Mouse (Mus musculus): Measurements from ENCODE around the gene Alk. TPM values are rescaled to one million over a fixed set of nuclear protein-coding genes. Genes with fewer than 3 reads are reported as not detected.

Gene Alk
- polyA plus RNA-seq, 2 experiments: 0.02 to 0.03 TPM

- H3K4me1 ChIP-seq (replicated peaks; ENCODE audit: control insufficient read depth in 2 of 2, insufficient read depth in 2 of 2, low read length in 1 of 2): no peaks in the 10 kb centered on the region
- H3K4me2 ChIP-seq (ENCODE audit: low read depth): no peak overlapping the region
- ATAC-seq (ENCODE audit: insufficient read depth) (no peak), DNase-seq (ENCODE audit: low read depth in 3 of 3, low spot score in 3 of 3) (no peak)
- H3K9me3 ChIP-seq (ENCODE audit: control insufficient read depth, low read length): no peaks in the 10 kb centered on the region
- TF ChIP-seq EP300 (IDR thresholded peaks at IDR 0.05; ENCODE audit: low read depth): no peak
- no peak for TF ChIP-seq CTCF (IDR thresholded peaks at IDR 0.05; ENCODE audit: low read depth)
- H3K36me3 ChIP-seq (replicated peaks; ENCODE audit: control insufficient read depth, insufficient read depth, low read depth): no peaks in the 10 kb centered on the region
- H3K27ac ChIP-seq: no peak overlapping the region
- H3K9ac ChIP-seq (replicated peaks): no peak overlapping the region
- no peak overlapping the region for H3K4me3 ChIP-seq (ENCODE audit: insufficient read depth in 1 of 2, low read depth in 2 of 2, low read length in 2 of 2)
- WGBS (ENCODE audit: insufficient replicate concordance): 50% methylated on average over 3 of the region's 3 CpGs
- H3K27me3 ChIP-seq (ENCODE audit: control insufficient read depth, insufficient read depth, low read length): no peaks in the 10 kb centered on the region
Measured at GRCm38 (mm10) chr17:72524839-72525238, 79.6 kb downstream of the Alk start.

GRCm38 (mm10) chr17:72523006-72523405 is 81.4 kb downstream of the Alk start:
- WGBS (ENCODE audit: insufficient replicate concordance): 41% methylated on average over 7 of the region's 7 CpGs

DNA sequence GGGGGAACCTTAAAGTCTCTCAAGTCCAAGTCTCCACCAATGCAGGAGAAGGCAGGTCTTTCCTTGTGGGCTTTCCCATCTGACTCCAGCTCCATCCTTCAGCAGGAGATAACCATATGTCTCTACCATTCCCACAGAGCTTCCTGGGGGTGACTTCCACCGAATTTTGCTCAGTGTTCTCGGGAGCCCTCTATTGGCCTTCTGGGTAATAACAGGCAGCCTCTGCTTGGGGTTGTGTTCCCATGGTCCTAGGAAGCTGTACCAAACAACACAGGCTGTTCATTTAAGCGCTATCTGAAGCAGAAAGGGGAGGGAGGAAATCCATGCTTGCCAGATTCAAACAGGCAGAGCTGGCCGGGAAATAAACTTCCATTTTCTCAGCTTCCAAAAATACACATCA is 82.0 kb downstream of the Alk start:
- ATAC-seq (ENCODE audit: insufficient read depth) (no peak), DNase-seq (ENCODE audit: low read depth in 3 of 3, low spot score in 3 of 3) (no peak)
- Histone ChIP-seq H3K36me3 (replicated peaks; ENCODE audit: control insufficient read depth, insufficient read depth, low read depth) (no peaks in the 10 kb centered on the region), H3K9ac (replicated peaks) (no peak overlapping the region), H3K4me1 (replicated peaks; ENCODE audit: control insufficient read depth in 2 of 2, insufficient read depth in 2 of 2, low read length in 1 of 2) (no peaks in the 10 kb centered on the region), H3K27me3 (ENCODE audit: control insufficient read depth, insufficient read depth, low read length) (no peaks in the 10 kb centered on the region), H3K4me2 (ENCODE audit: low read depth) (no peak overlapping the region), H3K9me3 (ENCODE audit: control insufficient read depth, low read length) (no peaks in the 10 kb centered on the region), H3K27ac (no peak overlapping the region), H3K4me3 (ENCODE audit: insufficient read depth in 1 of 2, low read depth in 2 of 2, low read length in 2 of 2) (no peak overlapping the region)
- TF ChIP-seq CTCF (IDR thresholded peaks at IDR 0.05; ENCODE audit: low read depth): peak; percentile 51
- TF ChIP-seq EP300 (IDR thresholded peaks at IDR 0.05; ENCODE audit: low read depth): no peak
- WGBS (ENCODE audit: insufficient replicate concordance): 28% methylated on average over 4 of the region's 4 CpGs

More at GRCm38 (mm10) chr17:72523006-72523405, 81.4 kb downstream of the Alk start:
- H3K27ac ChIP-seq: no peak overlapping the region
- TF ChIP-seq CTCF (IDR thresholded peaks at IDR 0.05; ENCODE audit: low read depth): no peak
- TF ChIP-seq EP300 (IDR thresholded peaks at IDR 0.05; ENCODE audit: low read depth): no peak
- no peaks in the 10 kb centered on the region for H3K9me3 ChIP-seq (ENCODE audit: control insufficient read depth, low read length)
- H3K9ac ChIP-seq (replicated peaks): no peak overlapping the region
- H3K27me3 ChIP-seq (ENCODE audit: control insufficient read depth, insufficient read depth, low read length): no peaks in the 10 kb centered on the region
- no peaks in the 10 kb centered on the region for H3K36me3 ChIP-seq (replicated peaks; ENCODE audit: control insufficient read depth, insufficient read depth, low read depth)
- DNase-seq (ENCODE audit: low read depth in 3 of 3, low spot score in 3 of 3) (no peak), ATAC-seq (ENCODE audit: insufficient read depth) (no peak)
- no peaks in the 10 kb centered on the region for H3K4me1 ChIP-seq (replicated peaks; ENCODE audit: control insufficient read depth in 2 of 2, insufficient read depth in 2 of 2, low read length in 1 of 2)
- H3K4me2 ChIP-seq (ENCODE audit: low read depth): no peak overlapping the region
- H3K4me3 ChIP-seq (ENCODE audit: insufficient read depth in 1 of 2, low read depth in 2 of 2, low read length in 2 of 2): no peak overlapping the region

DNA sequence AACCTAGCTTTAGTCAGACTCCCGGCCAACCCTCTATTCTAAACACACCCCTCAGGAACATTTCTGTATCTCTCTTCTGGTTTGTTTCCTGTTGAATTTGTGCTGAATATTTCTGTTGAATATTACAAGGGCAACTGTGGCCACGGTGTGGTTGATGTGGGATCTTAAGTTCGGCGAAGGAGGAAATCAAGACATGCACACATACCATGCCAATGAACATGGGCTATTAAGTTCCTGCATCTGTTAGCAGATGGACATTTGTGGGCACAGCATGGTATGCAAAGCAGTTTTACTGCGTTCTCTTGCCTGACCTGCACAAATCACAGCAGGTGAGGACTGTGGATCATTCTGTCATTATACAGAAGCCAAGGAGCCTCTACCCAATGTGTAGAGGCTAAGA is 83.1 kb downstream of the Alk start:
- Histone ChIP-seq H3K27ac (no peak overlapping the region), H3K4me3 (ENCODE audit: insufficient read depth in 1 of 2, low read depth in 2 of 2, low read length in 2 of 2) (no peak overlapping the region), H3K36me3 (replicated peaks; ENCODE audit: control insufficient read depth, insufficient read depth, low read depth) (no peaks in the 10 kb centered on the region), H3K9ac (replicated peaks) (no peak overlapping the region), H3K4me2 (ENCODE audit: low read depth) (no peak overlapping the region), H3K27me3 (ENCODE audit: control insufficient read depth, insufficient read depth, low read length) (no peaks in the 10 kb centered on the region), H3K4me1 (replicated peaks; ENCODE audit: control insufficient read depth in 2 of 2, insufficient read depth in 2 of 2, low read length in 1 of 2) (no peaks in the 10 kb centered on the region), H3K9me3 (ENCODE audit: control insufficient read depth, low read length) (no peaks in the 10 kb centered on the region)
- ATAC-seq (ENCODE audit: insufficient read depth) (no peak), DNase-seq (ENCODE audit: low read depth in 3 of 3, low spot score in 3 of 3) (no peak)
- no peak for TF ChIP-seq CTCF (IDR thresholded peaks at IDR 0.05; ENCODE audit: low read depth)
- TF ChIP-seq EP300 (IDR thresholded peaks at IDR 0.05; ENCODE audit: low read depth): no peak
- WGBS (ENCODE audit: insufficient replicate concordance): 52% methylated on average over 5 of the region's 5 CpGs

- WGBS (ENCODE audit: insufficient replicate concordance): 62% methylated on average over 6 of the region's 6 CpGs
- no peak overlapping the region for H3K9ac ChIP-seq (replicated peaks)
- no peaks in the 10 kb centered on the region for H3K4me1 ChIP-seq (replicated peaks; ENCODE audit: control insufficient read depth in 2 of 2, insufficient read depth in 2 of 2, low read length in 1 of 2)
- TF ChIP-seq EP300 (IDR thresholded peaks at IDR 0.05; ENCODE audit: low read depth) (no peak), CTCF (IDR thresholded peaks at IDR 0.05; ENCODE audit: low read depth) (no peak)
- H3K4me2 ChIP-seq (ENCODE audit: low read depth): no peak overlapping the region
- no peak overlapping the region for H3K27ac ChIP-seq
- ATAC-seq (ENCODE audit: insufficient read depth) (no peak), DNase-seq (ENCODE audit: low read depth in 3 of 3, low spot score in 3 of 3) (no peak)
- H3K4me3 ChIP-seq (ENCODE audit: insufficient read depth in 1 of 2, low read depth in 2 of 2, low read length in 2 of 2): no peak overlapping the region
- no peaks in the 10 kb centered on the region for H3K36me3 ChIP-seq (replicated peaks; ENCODE audit: control insufficient read depth, insufficient read depth, low read depth)
- no peaks in the 10 kb centered on the region for H3K27me3 ChIP-seq (ENCODE audit: control insufficient read depth, insufficient read depth, low read length)
- H3K9me3 ChIP-seq (ENCODE audit: control insufficient read depth, low read length): no peaks in the 10 kb centered on the region
Measured at GRCm38 (mm10) chr17:72510746-72511145, 93.7 kb downstream of the Alk start.

All from liver, embryonic 14.5 days (tissue).